Mouse (Mus musculus): ENCODE measurements at regions not wholly inside any gene's neighbourhood (a gene's known extent, or its start where the extent isn't known, plus 50 kb on each side); places are given as distances from the start of the nearest gene placed in this dataset.

DNA sequence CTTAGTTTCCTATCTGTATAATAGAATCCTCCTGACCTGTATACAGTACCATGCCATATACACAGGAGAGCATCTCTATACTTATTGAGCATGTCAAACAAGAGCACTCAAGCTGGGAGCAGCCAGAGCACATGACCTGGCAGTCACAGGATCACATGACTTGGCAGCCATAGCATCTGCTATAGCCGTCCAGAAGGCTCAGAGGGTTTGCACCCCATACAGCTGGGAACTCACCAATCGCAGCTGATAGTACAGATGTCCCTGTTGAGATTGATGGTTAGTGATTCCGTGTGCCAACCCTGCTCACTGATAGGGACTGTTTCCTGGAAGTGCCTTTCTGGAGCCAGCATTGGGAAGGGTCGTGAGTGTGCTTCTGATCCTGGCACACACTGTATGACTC is 351.3 kb downstream of the Rps24 start:
- Histone ChIP-seq H3K27me3 (ENCODE audit: control insufficient read depth, insufficient read depth, low read length) (no peaks in the 10 kb centered on the region), H3K4me3 (ENCODE audit: low read depth, low read length) (no peak overlapping the region), H3K4me2 (ENCODE audit: low read depth, low read length) (no peak overlapping the region), H3K4me1 (ENCODE audit: control insufficient read depth, insufficient read depth) (no peaks in the 10 kb centered on the region), H3K9me3 (replicated peaks; ENCODE audit: control insufficient read depth, low read length) (no peaks in the 10 kb centered on the region), H3K27ac (ENCODE audit: low read depth) (no peak overlapping the region), H3K36me3 (replicated peaks; ENCODE audit: control insufficient read depth, insufficient read depth, low read length) (no peaks in the 10 kb centered on the region), H3K9ac (replicated peaks; ENCODE audit: low read depth, low read length) (no peak overlapping the region)
- TF ChIP-seq CTCF (IDR thresholded peaks at IDR 0.05; ENCODE audit: low read depth), result no peak
- DNase-seq (ENCODE audit: low spot score) (no peak), ATAC-seq (ENCODE audit: insufficient read depth, low read depth) (no peak)
- 57% methylated on average over 4 of the region's 4 CpGs for WGBS

- H3K36me3 ChIP-seq (replicated peaks; ENCODE audit: control insufficient read depth, insufficient read depth, low read length), result no peaks in the 10 kb centered on the region
- 76% methylated on average over 4 of the region's 4 CpGs for WGBS
- no peak overlapping the region for H3K27ac ChIP-seq (ENCODE audit: low read depth)
- H3K27me3 ChIP-seq (ENCODE audit: control insufficient read depth, insufficient read depth, low read length), result no peaks in the 10 kb centered on the region
- no peak overlapping the region for H3K4me2 ChIP-seq (ENCODE audit: low read depth, low read length)
- H3K4me1 ChIP-seq (ENCODE audit: control insufficient read depth, insufficient read depth), result no peaks in the 10 kb centered on the region
- H3K4me3 ChIP-seq (ENCODE audit: low read depth, low read length), result no peak overlapping the region
- no peak overlapping the region for H3K9ac ChIP-seq (replicated peaks; ENCODE audit: low read depth, low read length)
- DNase-seq (ENCODE audit: low spot score) (no peak), ATAC-seq (ENCODE audit: insufficient read depth, low read depth) (no peak)
- no peak for TF ChIP-seq CTCF (IDR thresholded peaks at IDR 0.05; ENCODE audit: low read depth)
- no peak for TF ChIP-seq EP300 (IDR thresholded peaks at IDR 0.05; ENCODE audit: low read depth)
- no peaks in the 10 kb centered on the region for H3K9me3 ChIP-seq (replicated peaks; ENCODE audit: control insufficient read depth, low read length)
Observed at GRCm38 (mm10) chr14:24839056-24839455, 352.1 kb downstream of the Rps24 start.

DNA sequence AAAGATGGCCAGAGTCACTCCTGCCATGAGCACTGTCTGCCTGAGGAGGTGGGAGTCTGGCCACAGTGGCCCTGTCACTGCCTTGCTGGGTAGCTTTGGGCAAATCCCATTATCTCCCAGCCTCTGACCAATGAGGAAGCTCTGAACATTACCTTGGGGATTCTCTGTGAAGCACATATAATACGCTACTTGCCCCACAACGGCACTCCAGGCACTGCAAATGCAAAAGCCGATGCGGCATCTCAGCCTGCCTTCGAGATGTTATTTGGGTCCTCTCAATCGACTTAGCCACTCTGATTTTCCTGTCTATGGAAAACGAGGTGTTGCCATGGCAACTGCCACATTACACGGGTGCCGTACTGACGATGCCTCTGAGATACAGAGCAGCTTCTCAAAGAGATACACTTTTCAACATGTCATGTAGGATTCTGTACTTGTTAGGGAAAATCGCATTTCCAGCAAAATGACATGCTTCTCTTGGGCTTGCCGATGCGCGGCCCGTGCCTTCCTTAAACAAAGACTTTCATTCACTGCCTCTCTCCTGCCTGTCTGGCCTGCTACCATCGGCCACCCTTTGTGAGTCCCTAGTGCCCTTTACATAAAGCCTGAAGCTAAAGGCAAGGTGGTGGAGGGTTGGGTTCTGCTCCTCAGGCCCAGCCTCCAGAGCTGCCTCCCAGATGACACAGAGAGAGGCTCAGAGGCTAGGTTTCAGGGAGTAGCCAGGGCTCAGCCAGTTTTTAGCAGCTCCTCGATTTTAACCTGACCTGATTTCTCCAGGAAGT is 355.0 kb downstream of the Rps24 start:
- ATAC-seq (ENCODE audit: insufficient read depth, low read depth) (no peak), DNase-seq (ENCODE audit: low spot score) (no peak)
- H3K27me3 ChIP-seq (ENCODE audit: control insufficient read depth, insufficient read depth, low read length), result no peaks in the 10 kb centered on the region
- TF ChIP-seq CTCF (IDR thresholded peaks at IDR 0.05; ENCODE audit: low read depth), result no peak
- no peak overlapping the region for H3K4me3 ChIP-seq (ENCODE audit: low read depth, low read length)
- no peak overlapping the region for H3K9ac ChIP-seq (replicated peaks; ENCODE audit: low read depth, low read length)
- no peaks in the 10 kb centered on the region for H3K4me1 ChIP-seq (ENCODE audit: control insufficient read depth, insufficient read depth)
- no peak overlapping the region for H3K27ac ChIP-seq (ENCODE audit: low read depth)
- H3K4me2 ChIP-seq (ENCODE audit: low read depth, low read length), result no peak overlapping the region
- H3K36me3 ChIP-seq (replicated peaks; ENCODE audit: control insufficient read depth, insufficient read depth, low read length), result no peaks in the 10 kb centered on the region
- H3K9me3 ChIP-seq (replicated peaks; ENCODE audit: control insufficient read depth, low read length), result no peaks in the 10 kb centered on the region
- WGBS, result 70% methylated on average over 17 of the region's 17 CpGs

DNA sequence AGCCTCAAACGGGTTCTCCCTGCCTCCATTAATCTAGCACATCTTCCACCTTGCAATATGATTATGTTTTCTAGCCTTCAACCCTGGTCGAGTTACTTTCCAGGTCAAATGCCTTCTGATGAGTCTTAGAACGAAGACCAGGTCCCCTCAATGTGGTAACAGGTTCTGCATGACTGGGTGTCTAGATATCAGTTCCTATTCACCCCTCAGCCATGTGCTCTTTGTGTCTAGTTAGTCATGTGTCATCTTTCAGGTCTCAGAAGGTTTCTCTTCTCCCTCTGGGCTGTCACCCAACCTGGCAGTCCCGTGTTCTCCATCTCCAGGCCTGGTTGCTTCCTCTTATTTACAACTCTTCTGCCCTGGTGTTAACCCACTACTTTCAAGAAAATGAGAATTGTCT is 356.7 kb downstream of the Rps24 start:
- no peak overlapping the region for H3K27ac ChIP-seq (ENCODE audit: low read depth)
- H3K9me3 ChIP-seq (replicated peaks; ENCODE audit: control insufficient read depth, low read length), result no peaks in the 10 kb centered on the region
- 59% methylated on average over 4 of the region's 4 CpGs for WGBS
- H3K4me3 ChIP-seq (ENCODE audit: low read depth, low read length), result no peak overlapping the region
- no peaks in the 10 kb centered on the region for H3K4me1 ChIP-seq (ENCODE audit: control insufficient read depth, insufficient read depth)
- H3K36me3 ChIP-seq (replicated peaks; ENCODE audit: control insufficient read depth, insufficient read depth, low read length), result no peaks in the 10 kb centered on the region
- H3K27me3 ChIP-seq (ENCODE audit: control insufficient read depth, insufficient read depth, low read length), result no peaks in the 10 kb centered on the region
- no peak overlapping the region for H3K9ac ChIP-seq (replicated peaks; ENCODE audit: low read depth, low read length)
- no peak for TF ChIP-seq CTCF (IDR thresholded peaks at IDR 0.05; ENCODE audit: low read depth)
- TF ChIP-seq EP300 (IDR thresholded peaks at IDR 0.05; ENCODE audit: low read depth), result no peak
- DNase-seq (ENCODE audit: low spot score) (no peak), ATAC-seq (ENCODE audit: insufficient read depth, low read depth) (no peak)
- H3K4me2 ChIP-seq (ENCODE audit: low read depth, low read length), result no peak overlapping the region

DNA sequence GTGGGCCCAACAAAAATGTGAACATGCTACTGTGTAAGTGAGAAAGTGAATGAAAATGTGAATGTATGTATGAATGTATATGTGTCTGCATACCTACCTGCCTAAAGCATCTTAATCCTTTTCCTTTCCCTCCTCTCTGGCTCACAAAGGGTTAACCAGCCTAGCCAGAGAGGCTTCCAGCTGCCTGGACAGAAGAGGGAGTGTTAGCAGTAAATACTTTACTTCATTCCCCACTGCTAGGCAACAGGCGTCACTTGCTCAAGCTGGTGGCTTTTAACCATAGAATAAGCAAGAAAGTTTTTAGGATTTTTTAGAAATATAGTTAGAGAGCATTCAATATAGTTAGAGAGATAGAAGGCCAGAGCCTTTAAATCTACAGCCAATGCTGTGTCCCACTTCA is 363.6 kb downstream of the Rps24 start:
- no peaks in the 10 kb centered on the region for H3K4me1 ChIP-seq (ENCODE audit: control insufficient read depth, insufficient read depth)
- no peaks in the 10 kb centered on the region for H3K9me3 ChIP-seq (replicated peaks; ENCODE audit: control insufficient read depth, low read length)
- H3K36me3 ChIP-seq (replicated peaks; ENCODE audit: control insufficient read depth, insufficient read depth, low read length), result no peaks in the 10 kb centered on the region
- whole genome bisulfite sequencing, result 35% methylated on average over 1 of the region's 1 CpGs
- TF ChIP-seq EP300 (IDR thresholded peaks at IDR 0.05; ENCODE audit: low read depth) (no peak), CTCF (IDR thresholded peaks at IDR 0.05; ENCODE audit: low read depth) (no peak)
- H3K4me3 ChIP-seq (ENCODE audit: low read depth, low read length), result no peak overlapping the region
- ATAC-seq (ENCODE audit: insufficient read depth, low read depth) (no peak), DNase-seq (ENCODE audit: low spot score) (no peak)
- no peak overlapping the region for H3K9ac ChIP-seq (replicated peaks; ENCODE audit: low read depth, low read length)
- H3K4me2 ChIP-seq (ENCODE audit: low read depth, low read length), result no peak overlapping the region
- H3K27ac ChIP-seq (ENCODE audit: low read depth), result no peak overlapping the region
- H3K27me3 ChIP-seq (ENCODE audit: control insufficient read depth, insufficient read depth, low read length), result no peaks in the 10 kb centered on the region

- Histone ChIP-seq H3K4me1 (ENCODE audit: control insufficient read depth, insufficient read depth) (no peaks in the 10 kb centered on the region), H3K9ac (replicated peaks; ENCODE audit: low read depth, low read length) (no peak overlapping the region), H3K27ac (ENCODE audit: low read depth) (no peak overlapping the region), H3K36me3 (replicated peaks; ENCODE audit: control insufficient read depth, insufficient read depth, low read length) (no peaks in the 10 kb centered on the region), H3K4me2 (ENCODE audit: low read depth, low read length) (no peak overlapping the region), H3K9me3 (replicated peaks; ENCODE audit: control insufficient read depth, low read length) (no peaks in the 10 kb centered on the region), H3K4me3 (ENCODE audit: low read depth, low read length) (no peak overlapping the region), H3K27me3 (ENCODE audit: control insufficient read depth, insufficient read depth, low read length) (no peaks in the 10 kb centered on the region)
- TF ChIP-seq EP300 (IDR thresholded peaks at IDR 0.05; ENCODE audit: low read depth), result no peak
- DNase-seq (ENCODE audit: low spot score) (no peak), ATAC-seq (ENCODE audit: insufficient read depth, low read depth) (no peak)
- 48% methylated on average over 4 of the region's 4 CpGs for WGBS
Observed at GRCm38 (mm10) chr14:24854459-24854858, 367.5 kb downstream of the Rps24 start.
